Mouse (Mus musculus) hindbrain, embryonic 12.5 days (tissue): ENCODE measurements around the gene Glb1. TPM values are rescaled to one million over a fixed set of nuclear protein-coding genes. Genes with fewer than 3 reads are reported as not detected.
A peak's percentile ranks its signal among the peaks of the same experiment; 100 is the strongest.

Source experiments
- ATAC-seq: fragments of 200-750 bp; cut with Nextera tagmentation; 2 replicates; pipeline ENCODE4 v1.8.0; 2017; ENCODE audit warnings: moderate TSS enrichment; ENCODE audit not compliant: low FRiP score
- H3K27ac ChIP-seq: fragments of 300-500 bp; sonication (generic); 2 replicates; pipeline ENCODE4 v1.5.1; 2016; ENCODE audit warnings: mild to moderate bottlenecking
- H3K27me3 ChIP-seq: fragments of 300-500 bp; sonication (generic); 2 replicates; pipeline ENCODE4 v1.6.1; 2016; ENCODE audit warnings: mild to moderate bottlenecking
- H3K36me3 ChIP-seq: fragments of 300-500 bp; sonication (generic); 2 replicates; pipeline ENCODE4 v1.6.1; 2016; ENCODE audit warnings: mild to moderate bottlenecking
- H3K4me1 ChIP-seq: fragments of 300-500 bp; sonication (generic); 2 replicates; pipeline ENCODE4 v1.6.1; 2016
- H3K4me2 ChIP-seq: fragments of 300-500 bp; sonication (generic); replicated peaks from 2 replicates; pipeline ENCODE4 v1.6.1; 2016; ENCODE audit warnings: mild to moderate bottlenecking
- H3K4me3 ChIP-seq: fragments of 300-500 bp; sonication (generic); 2 replicates; pipeline ENCODE4 v1.5.1; 2016; ENCODE audit warnings: mild to moderate bottlenecking
- H3K9ac ChIP-seq: fragments of 300-500 bp; sonication (generic); 2 replicates; pipeline ENCODE4 v1.6.1; 2016; ENCODE audit warnings: mild to moderate bottlenecking, moderate library complexity
- H3K9me3 ChIP-seq: fragments of 300-500 bp; sonication (generic); replicated peaks from 2 replicates; pipeline ENCODE4 v1.6.1; 2016; ENCODE audit warnings: mild to moderate bottlenecking
- WGBS: fragments of 180-500 bp; shearing (Covaris S2); methylation state at CpG from one replicate; pipeline ENCODE4 v1.1.7; 2016; 5-methylcytosine and 5-hydroxymethylcytosine counted together
- polyA plus RNA-seq: library from polyadenylated mRNA; unstranded; fragments of >200 nt; fragmentation: Nextera tagmentation; extraction: Ambion mirVana; gene quantifications from 2 replicates; pipeline ENCODE4 v1.2.1, GENCODE M21; 2016

Glb1 gene
- polyA plus RNA-seq, 1 experiment from 2014 or later, result 26.0 TPM

DNA sequence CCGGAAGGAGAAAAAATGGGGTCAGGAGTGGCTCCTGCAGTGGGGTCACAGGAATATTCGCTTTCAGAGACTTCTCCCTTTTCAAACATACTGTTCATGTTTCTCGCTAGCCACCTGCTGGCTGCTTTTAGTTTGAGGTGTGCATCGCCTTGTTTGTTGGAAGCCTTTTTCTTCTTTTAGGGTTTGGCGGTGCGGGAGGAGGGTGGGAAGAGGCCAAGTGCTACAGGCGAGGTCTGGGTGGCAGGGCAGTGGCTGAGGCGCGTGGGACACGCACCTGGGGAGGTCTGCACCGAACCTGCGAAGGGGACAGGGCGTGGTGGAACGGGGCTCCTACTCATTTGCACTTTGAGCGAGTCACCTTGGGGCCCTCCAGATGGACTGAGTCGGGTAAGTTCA is 807 bp downstream of the Glb1 start:
- H3K4me2 ChIP-seq, result peak overlapping the region; percentile 74
- peak overlapping the region; percentile 69 for H3K4me3 ChIP-seq
- H3K4me1 ChIP-seq, result peaks cover 11% of the 10 kb centered on the region
- H3K36me3 ChIP-seq, result peaks cover 20% of the 10 kb centered on the region
- peak overlapping the region; percentile 84 for H3K27ac ChIP-seq
- WGBS, result 3% methylated on average over 16 of the region's 16 CpGs
- no peak for ATAC-seq
- 0 out of 2 replicates have a peak, but pooled peaks cover 6% of the 10 kb centered on the region for H3K9me3 ChIP-seq
- peak overlapping the region; percentile 78 for H3K9ac ChIP-seq
- no peaks in the 10 kb centered on the region for H3K27me3 ChIP-seq

DNA sequence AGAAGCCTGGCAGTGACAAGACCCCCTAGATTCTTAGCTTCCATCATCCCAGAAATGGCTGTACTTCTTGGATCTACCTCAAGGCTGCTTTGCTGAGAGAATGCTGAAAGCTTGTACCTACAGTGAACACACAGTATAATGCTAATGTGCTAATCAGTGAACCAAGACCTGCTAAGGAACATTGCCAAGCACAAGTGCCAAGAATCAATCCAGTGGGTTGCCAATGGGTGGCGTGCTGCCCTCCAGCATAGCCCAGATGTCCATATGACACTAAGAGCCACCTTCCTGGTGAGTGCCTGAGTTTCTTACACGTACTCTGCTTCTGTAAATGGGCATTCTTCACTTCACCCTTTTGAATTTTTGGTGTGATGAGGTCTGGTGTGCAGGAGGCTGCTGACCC is 6.8 kb downstream of the Glb1 start:
- ATAC-seq, result no peak
- Histone ChIP-seq H3K4me2 (no peak overlapping the region), H3K9me3 (0 out of 2 replicates have a peak, but pooled peaks cover 6% of the 10 kb centered on the region), H3K4me3 (no peak overlapping the region), H3K27ac (no peak overlapping the region), H3K4me1 (no peaks in the 10 kb centered on the region), H3K27me3 (no peaks in the 10 kb centered on the region), H3K36me3 (peaks cover 44% of the 10 kb centered on the region), H3K9ac (no peak overlapping the region)
- WGBS, result 92% methylated on average over 2 of the region's 2 CpGs

DNA sequence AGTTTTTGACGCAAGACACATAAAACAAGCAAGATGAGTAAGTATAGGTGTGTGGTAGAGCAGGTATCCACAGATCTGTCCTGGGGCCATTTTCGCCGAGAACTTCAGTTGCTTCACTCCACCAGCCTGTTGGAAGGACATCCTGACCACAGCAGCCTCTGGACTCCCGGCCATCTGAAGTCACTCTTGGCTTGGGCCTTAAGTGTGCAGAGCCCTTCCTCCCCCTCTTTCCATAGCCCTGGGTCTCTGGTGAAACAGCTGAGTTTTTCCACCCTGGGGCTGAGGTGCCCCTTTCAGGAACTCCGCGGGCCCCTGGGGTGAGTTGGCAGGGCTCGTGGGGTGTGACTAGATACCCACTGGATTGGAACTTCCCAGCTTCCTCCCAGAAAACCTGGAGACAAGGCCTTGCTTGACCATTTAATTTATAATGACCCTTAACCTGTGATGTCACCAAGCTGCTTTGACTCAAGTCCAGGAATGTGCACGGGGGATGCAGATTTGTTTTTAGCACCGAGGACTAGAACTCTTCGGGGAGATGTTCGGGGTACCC is 9.5 kb downstream of the Glb1 start:
- ATAC-seq, result no peak
- Histone ChIP-seq H3K36me3 (peaks cover 33% of the 10 kb centered on the region), H3K4me2 (no peak overlapping the region), H3K4me1 (no peaks in the 10 kb centered on the region), H3K4me3 (no peak overlapping the region), H3K9ac (no peak overlapping the region), H3K27ac (no peak overlapping the region), H3K9me3 (0 out of 2 replicates have a peak, but pooled peaks cover 3% of the 10 kb centered on the region), H3K27me3 (no peaks in the 10 kb centered on the region)
- 96% methylated on average over 11 of the region's 11 CpGs for WGBS

DNA sequence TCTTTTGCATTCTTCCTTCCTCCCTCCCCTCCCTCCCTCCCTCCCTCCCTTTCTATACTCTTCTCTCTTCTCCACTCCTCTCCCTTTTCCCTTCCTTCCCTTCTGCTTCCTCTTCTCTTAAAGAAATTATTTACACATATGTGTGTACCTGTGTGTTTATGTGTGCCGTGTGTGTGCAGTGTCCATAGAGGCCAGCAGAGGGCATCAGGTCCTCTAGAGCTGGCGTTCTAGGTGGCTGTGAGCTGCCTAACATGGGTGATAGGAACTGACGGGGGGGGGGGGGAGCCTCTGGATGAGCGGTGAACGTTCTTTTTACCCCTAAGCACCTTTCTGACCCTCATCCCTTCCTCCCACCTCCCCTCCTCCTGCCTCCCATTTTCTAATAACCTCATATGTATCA is 10.4 kb downstream of the Glb1 start:
- Histone ChIP-seq H3K9ac (no peak overlapping the region), H3K36me3 (peaks cover 24% of the 10 kb centered on the region), H3K4me3 (no peak overlapping the region), H3K4me1 (no peaks in the 10 kb centered on the region), H3K9me3 (no peaks in the 10 kb centered on the region), H3K27ac (no peak overlapping the region), H3K4me2 (no peak overlapping the region), H3K27me3 (no peaks in the 10 kb centered on the region)
- 91% methylated on average over 5 of the region's 5 CpGs for WGBS
- ATAC-seq, result no peak

DNA sequence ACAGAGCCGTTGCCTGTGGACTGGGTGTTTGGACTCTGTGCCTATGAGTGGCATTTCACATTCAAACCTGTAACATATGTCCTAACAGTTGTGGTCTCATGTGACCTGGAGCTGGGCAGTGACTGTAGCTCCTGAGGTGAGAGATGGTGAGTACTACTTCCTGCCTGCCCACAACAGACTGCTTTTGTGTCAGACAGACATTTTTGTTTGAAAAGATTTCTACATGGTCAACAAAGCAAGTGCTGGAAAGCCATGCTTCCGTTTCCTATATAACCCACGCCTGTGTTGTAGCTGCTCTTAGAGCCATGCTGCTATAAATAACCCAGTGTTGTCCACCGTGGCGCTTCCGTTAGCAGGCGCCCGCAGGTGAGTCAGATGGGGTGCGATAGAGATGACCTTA is 11.5 kb downstream of the Glb1 start:
- no peak overlapping the region for H3K27ac ChIP-seq
- H3K4me3 ChIP-seq, result no peak overlapping the region
- ATAC-seq, result no peak
- peaks cover 24% of the 10 kb centered on the region for H3K36me3 ChIP-seq
- H3K27me3 ChIP-seq, result no peaks in the 10 kb centered on the region
- H3K9ac ChIP-seq, result no peak overlapping the region
- H3K4me2 ChIP-seq, result no peak overlapping the region
- H3K9me3 ChIP-seq, result no peaks in the 10 kb centered on the region
- 94% methylated on average over 9 of the region's 9 CpGs for WGBS
- H3K4me1 ChIP-seq, result no peaks in the 10 kb centered on the region

DNA sequence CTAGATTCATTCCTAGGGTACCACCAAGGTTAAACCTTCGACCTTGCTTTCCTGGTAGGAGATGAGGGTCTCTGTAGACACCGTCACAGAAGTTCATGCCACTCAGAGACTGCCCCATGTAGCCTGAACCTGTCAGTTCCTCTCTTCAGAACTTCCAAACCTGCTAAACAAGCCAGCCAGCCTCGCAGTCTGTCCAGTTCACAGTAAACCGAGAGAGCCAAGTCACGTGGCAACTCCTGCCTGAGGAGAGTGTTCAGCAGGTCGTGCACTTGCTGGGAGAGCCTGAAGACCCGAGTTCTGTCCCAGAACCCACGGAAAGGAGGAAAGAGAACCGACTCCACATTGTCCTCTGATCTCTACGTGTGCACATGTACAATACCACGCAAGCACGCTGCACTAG is 13.0 kb downstream of the Glb1 start:
- H3K4me2 ChIP-seq, result no peak overlapping the region
- no peak overlapping the region for H3K27ac ChIP-seq
- H3K4me3 ChIP-seq, result no peak overlapping the region
- WGBS, result 85% methylated on average over 12 of the region's 12 CpGs
- no peak for ATAC-seq
- H3K9ac ChIP-seq, result no peak overlapping the region
- H3K27me3 ChIP-seq, result no peaks in the 10 kb centered on the region
- H3K9me3 ChIP-seq, result no peaks in the 10 kb centered on the region
- H3K4me1 ChIP-seq, result no peaks in the 10 kb centered on the region
- peaks cover 20% of the 10 kb centered on the region for H3K36me3 ChIP-seq

DNA sequence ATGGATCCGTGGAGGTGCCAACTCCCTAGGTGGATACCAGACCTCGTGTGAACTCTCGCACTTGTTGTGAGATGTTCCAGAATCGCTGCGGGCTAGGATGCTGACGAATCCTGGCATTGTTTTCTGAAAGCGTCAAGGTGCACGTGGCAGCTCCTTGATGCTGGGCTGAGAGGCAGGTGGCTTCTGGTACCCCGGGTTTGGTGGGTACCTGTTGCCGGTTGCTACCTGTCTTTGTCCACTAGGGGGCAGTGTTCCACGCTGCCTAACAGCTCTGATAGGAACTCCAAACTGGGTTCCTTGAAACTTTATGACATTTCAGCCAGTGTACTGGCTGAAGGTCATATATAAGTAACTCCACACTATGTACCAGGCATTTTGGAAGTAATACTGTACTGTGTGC is 14.8 kb downstream of the Glb1 start:
- no peaks in the 10 kb centered on the region for H3K27me3 ChIP-seq
- no peak; the same call in 1 of the 2 replicates for ATAC-seq
- WGBS, result 26% methylated on average over 11 of the region's 11 CpGs

DNA sequence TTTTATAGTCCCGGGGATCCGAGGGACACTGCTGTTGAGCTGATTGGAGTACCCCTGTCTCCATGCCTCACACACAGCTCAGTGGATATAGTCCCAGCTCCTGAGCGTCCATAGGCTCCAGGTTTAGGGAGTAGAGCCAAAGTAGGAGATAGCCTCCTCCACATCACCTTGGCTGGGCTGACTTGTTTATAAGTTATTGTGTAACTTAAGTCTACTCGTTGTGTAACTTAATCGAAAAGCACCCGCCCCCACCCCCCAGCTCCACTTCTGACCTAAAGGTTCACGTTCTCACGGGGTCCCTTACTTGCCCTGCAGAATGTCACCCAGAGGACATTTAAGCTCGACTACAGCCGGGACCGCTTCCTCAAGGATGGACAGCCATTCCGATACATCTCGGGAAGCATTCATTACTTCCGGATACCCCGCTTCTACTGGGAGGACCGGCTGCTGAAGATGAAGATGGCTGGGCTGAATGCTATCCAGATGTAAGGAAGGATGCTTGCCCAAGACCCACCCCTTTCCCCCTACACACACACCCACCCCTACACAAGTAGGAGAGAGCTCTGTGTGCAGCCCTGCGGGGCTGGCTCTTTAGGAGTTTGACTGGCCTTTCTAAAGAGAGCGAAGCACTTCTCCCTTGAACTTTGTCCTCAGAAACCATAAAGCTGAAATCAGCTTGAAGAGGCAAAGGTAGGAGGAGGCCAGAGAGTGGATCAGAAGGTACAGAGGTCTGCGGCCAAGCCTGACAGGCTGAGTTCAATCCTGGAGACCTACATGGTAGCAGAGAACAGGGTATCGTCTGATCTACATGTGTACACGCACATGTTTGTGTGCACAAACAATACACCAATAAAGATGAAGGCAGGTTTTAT is 16.0 kb downstream of the Glb1 start:
- H3K4me3 ChIP-seq, result no peak overlapping the region
- WGBS, result 91% methylated on average over 21 of the region's 21 CpGs
- no peaks in the 10 kb centered on the region for H3K27me3 ChIP-seq
- no peaks in the 10 kb centered on the region for H3K4me1 ChIP-seq
- no peak overlapping the region for H3K4me2 ChIP-seq
- no peaks in the 10 kb centered on the region for H3K9me3 ChIP-seq
- H3K9ac ChIP-seq, result no peak overlapping the region
- no peak overlapping the region for H3K27ac ChIP-seq
- H3K36me3 ChIP-seq, result no peaks in the 10 kb centered on the region
- ATAC-seq, result no peak

More for the DNA sequence above, 14.8 kb downstream of the Glb1 start:
- H3K4me3 ChIP-seq, result no peak overlapping the region
- H3K9ac ChIP-seq, result no peak overlapping the region
- H3K4me1 ChIP-seq, result no peaks in the 10 kb centered on the region
- H3K27ac ChIP-seq, result no peak overlapping the region
- H3K9me3 ChIP-seq, result no peaks in the 10 kb centered on the region
- no peak overlapping the region for H3K4me2 ChIP-seq
- H3K36me3 ChIP-seq, result peaks cover 6% of the 10 kb centered on the region; the same call in 1 of the 2 replicates

DNA sequence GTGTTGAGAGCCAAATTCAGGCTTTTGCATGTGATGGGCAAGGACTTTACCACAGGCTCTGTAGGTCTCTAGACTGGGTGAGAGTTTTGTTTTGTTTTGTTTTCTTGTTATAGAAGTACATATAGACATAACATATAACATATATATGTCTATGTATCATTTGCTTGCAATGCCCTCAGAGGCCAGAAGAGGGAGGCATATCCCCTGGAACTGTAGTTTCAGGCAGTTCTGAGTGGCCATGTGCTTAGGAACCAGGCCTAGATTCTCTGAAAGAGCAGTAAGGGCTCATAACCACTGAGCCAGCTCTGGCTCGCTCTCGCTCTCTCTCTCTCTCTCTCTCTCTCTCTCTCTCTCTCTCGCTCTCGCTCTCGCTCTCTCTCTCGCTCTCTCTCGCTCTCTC is 17.3 kb downstream of the Glb1 start:
- Histone ChIP-seq H3K27me3 (no peaks in the 10 kb centered on the region), H3K9me3 (no peaks in the 10 kb centered on the region), H3K27ac (no peak overlapping the region), H3K4me3 (no peak overlapping the region), H3K4me2 (no peak overlapping the region), H3K9ac (no peak overlapping the region), H3K4me1 (no peaks in the 10 kb centered on the region), H3K36me3 (no peaks in the 10 kb centered on the region)
- 66% methylated on average over 7 of the region's 7 CpGs for WGBS
- ATAC-seq, result no peak

DNA sequence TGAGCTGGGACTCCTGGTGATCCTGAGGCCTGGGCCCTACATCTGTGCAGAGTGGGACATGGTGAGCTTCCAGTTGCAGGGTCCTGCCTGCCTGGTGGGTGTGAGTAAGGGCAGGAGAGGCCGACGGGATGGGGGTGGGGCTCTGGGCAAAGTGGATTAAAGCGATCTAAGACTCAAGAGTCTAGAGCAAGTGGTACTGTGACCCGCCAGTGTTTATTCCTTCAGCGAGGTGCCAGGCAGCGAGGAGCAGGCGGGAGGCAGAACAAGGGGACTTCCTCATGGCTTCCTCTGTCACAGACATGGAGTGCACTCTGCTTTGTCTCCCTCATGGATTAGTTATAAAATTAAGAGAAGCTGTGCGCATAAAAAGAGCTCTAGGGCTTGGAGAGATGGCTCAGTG is 19.6 kb downstream of the Glb1 start:
- WGBS, result 89% methylated on average over 8 of the region's 8 CpGs
- ATAC-seq, result no peak
- Histone ChIP-seq H3K27me3 (no peaks in the 10 kb centered on the region), H3K9me3 (peaks cover 3% of the 10 kb centered on the region; the same call in 1 of the 2 replicates), H3K4me2 (no peak overlapping the region), H3K9ac (no peak overlapping the region), H3K27ac (no peak overlapping the region), H3K36me3 (peaks cover 6% of the 10 kb centered on the region; the same call in 1 of the 2 replicates), H3K4me1 (no peaks in the 10 kb centered on the region), H3K4me3 (no peak overlapping the region)

DNA sequence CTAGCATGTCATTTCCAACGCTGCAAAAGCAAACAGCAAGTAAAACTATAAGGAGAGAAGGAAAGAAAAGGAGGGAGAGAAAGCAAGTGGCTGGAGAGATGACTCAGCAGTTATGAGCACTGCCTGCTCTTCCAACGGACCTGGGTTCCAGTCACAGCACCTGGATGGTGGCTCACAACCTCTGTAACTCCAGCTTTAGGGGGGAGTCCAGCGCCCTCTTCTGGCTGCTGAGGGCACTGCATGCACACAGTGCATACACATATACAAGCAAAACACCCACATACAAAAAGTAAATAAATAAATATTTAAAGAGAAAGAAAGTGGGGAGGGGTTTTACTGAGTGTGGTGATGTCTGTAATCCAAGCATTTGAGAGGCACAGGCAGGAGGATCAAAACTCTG is 20.2 kb downstream of the Glb1 start:
- Histone ChIP-seq H3K9ac (no peak overlapping the region), H3K4me1 (no peaks in the 10 kb centered on the region), H3K27me3 (no peaks in the 10 kb centered on the region), H3K9me3 (peaks cover 6% of the 10 kb centered on the region; the same call in 1 of the 2 replicates), H3K27ac (no peak overlapping the region), H3K4me3 (no peak overlapping the region), H3K36me3 (peaks cover 11% of the 10 kb centered on the region; the same call in 1 of the 2 replicates), H3K4me2 (no peak overlapping the region)
- no peak for ATAC-seq
- 66% methylated on average over 3 of the region's 3 CpGs for WGBS

DNA sequence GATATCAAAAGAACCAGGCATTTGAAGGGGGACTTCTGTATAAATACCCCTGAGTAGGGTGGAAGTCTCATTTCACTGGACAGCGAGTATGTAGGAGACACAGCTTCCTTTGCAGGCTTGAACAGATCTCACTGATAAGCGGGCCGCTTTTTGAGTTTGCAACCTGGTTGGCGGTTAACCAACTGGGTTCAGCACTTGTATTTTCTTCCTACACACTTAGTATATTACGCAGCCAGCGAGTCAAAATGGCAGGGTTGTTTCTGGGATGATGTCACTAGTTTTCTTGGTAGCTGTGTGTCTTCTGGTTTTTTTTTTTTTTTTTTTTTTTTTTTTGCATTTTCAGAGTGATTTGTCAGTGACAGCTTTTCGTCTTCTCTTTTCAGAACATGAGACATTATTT is 20.9 kb downstream of the Glb1 start:
- no peaks in the 10 kb centered on the region for H3K27me3 ChIP-seq
- H3K4me2 ChIP-seq, result no peak overlapping the region
- no peak overlapping the region for H3K9ac ChIP-seq
- no peak overlapping the region for H3K27ac ChIP-seq
- H3K4me1 ChIP-seq, result no peaks in the 10 kb centered on the region
- peaks cover 6% of the 10 kb centered on the region; the same call in 1 of the 2 replicates for H3K9me3 ChIP-seq
- 89% methylated on average over 7 of the region's 7 CpGs for WGBS
- no peak overlapping the region for H3K4me3 ChIP-seq
- peaks cover 11% of the 10 kb centered on the region; the same call in 1 of the 2 replicates for H3K36me3 ChIP-seq
- ATAC-seq, result no peak
